Mouse (Mus musculus): ENCODE data around the gene Dennd1c. TPM values are rescaled to one million over a fixed set of nuclear protein-coding genes. Genes with fewer than 3 reads are reported as not detected.

The Dennd1c gene
- polyA plus RNA-seq, 1 experiment from 2014 or later, result 3.4 TPM

GRCm38 (mm10) chr17:57095855-57096622 lies 17.7 kb upstream of the Dennd1c start:
- 1% methylated on average over 18 of the region's 19 CpGs for WGBS
- Histone ChIP-seq H3K4me2 (peak overlapping the region; percentile 51), H3K9ac (no peak overlapping the region), H3K36me3 (ENCODE audit: insufficient read depth) (no peaks in the 10 kb centered on the region), H3K27me3 (ENCODE audit: insufficient read depth, low read length) (no peaks in the 10 kb centered on the region), H3K4me3 (ENCODE audit: low read depth, low read length) (peak overlapping the region; percentile 3; the same call in 1 of the 2 replicates), H3K27ac (ENCODE audit: low read depth) (no peak overlapping the region), H3K9me3 (ENCODE audit: low read depth, low read length) (no peaks in the 10 kb centered on the region), H3K4me1 (ENCODE audit: insufficient read depth) (no peaks in the 10 kb centered on the region; the same call in 1 of the 2 replicates)
- no peak for TF ChIP-seq CTCF (IDR thresholded peaks at IDR 0.05; ENCODE audit: low read depth)
- DNase-seq (peak; percentile 80), ATAC-seq (ENCODE audit: insufficient read depth) (peak; percentile 84)

- DNase-seq (no peak), ATAC-seq (ENCODE audit: insufficient read depth) (no peak)
- Histone ChIP-seq H3K27me3 (ENCODE audit: insufficient read depth, low read length) (no peaks in the 10 kb centered on the region), H3K4me2 (no peak overlapping the region), H3K9me3 (ENCODE audit: low read depth, low read length) (no peaks in the 10 kb centered on the region), H3K4me1 (ENCODE audit: insufficient read depth) (no peaks in the 10 kb centered on the region; the same call in 1 of the 2 replicates), H3K9ac (no peak overlapping the region), H3K36me3 (ENCODE audit: insufficient read depth) (no peaks in the 10 kb centered on the region), H3K4me3 (ENCODE audit: low read depth, low read length) (no peak overlapping the region), H3K27ac (ENCODE audit: low read depth) (no peak overlapping the region)
- 82% methylated on average over 3 of the region's 3 CpGs for WGBS
- TF ChIP-seq CTCF (IDR thresholded peaks at IDR 0.05; ENCODE audit: low read depth), result no peak
Observed at GRCm38 (mm10) chr17:57094222-57094621, 15.9 kb upstream of the Dennd1c start.

- Histone ChIP-seq H3K36me3 (ENCODE audit: insufficient read depth) (no peaks in the 10 kb centered on the region), H3K27me3 (ENCODE audit: insufficient read depth, low read length) (peaks cover 6% of the 10 kb centered on the region; the same call in 1 of the 2 replicates), H3K4me3 (ENCODE audit: low read depth, low read length) (peak within 1 kb of the TSS; percentile 31), H3K4me1 (ENCODE audit: insufficient read depth) (no peaks in the 10 kb centered on the region), H3K27ac (ENCODE audit: low read depth) (no peak within 1 kb of the TSS), H3K9ac (peak within 1 kb of the TSS; percentile 13; the same call in 1 of the 2 replicates), H3K9me3 (ENCODE audit: low read depth, low read length) (no peaks in the 10 kb centered on the region), H3K4me2 (peak within 1 kb of the TSS; percentile 61)
- DNase-seq (peak; percentile 57), ATAC-seq (ENCODE audit: insufficient read depth) (peak; percentile 74)
- TF ChIP-seq CTCF (IDR thresholded peaks at IDR 0.05; ENCODE audit: low read depth), result peak; percentile 8; the same call in 1 of the 2 replicates
- under 1% methylated on average over 31 of the region's 31 CpGs for WGBS
Observed at GRCm38 (mm10) chr17:57087049-57087832, 8.9 kb upstream of the Dennd1c start, which contains the start of gene Tubb4a. Gene Tubb4a (minus strand): TSS chr17:57087782.

- no peak for DNase-seq
- no peak for ATAC-seq (ENCODE audit: insufficient read depth)
- 80% methylated on average over 11 of the region's 11 CpGs for WGBS
- Histone ChIP-seq H3K4me1 (ENCODE audit: insufficient read depth) (no peaks in the 10 kb centered on the region), H3K27me3 (ENCODE audit: insufficient read depth, low read length) (peaks cover 6% of the 10 kb centered on the region; the same call in 1 of the 2 replicates), H3K4me2 (no peak overlapping the region), H3K36me3 (ENCODE audit: insufficient read depth) (no peaks in the 10 kb centered on the region), H3K9ac (no peak overlapping the region), H3K9me3 (ENCODE audit: low read depth, low read length) (no peaks in the 10 kb centered on the region), H3K4me3 (ENCODE audit: low read depth, low read length) (no peak overlapping the region), H3K27ac (ENCODE audit: low read depth) (no peak overlapping the region)
- TF ChIP-seq CTCF (IDR thresholded peaks at IDR 0.05; ENCODE audit: low read depth), result no peak
Observed at GRCm38 (mm10) chr17:57085970-57086757, 7.8 kb upstream of the Dennd1c start.

- ATAC-seq (ENCODE audit: insufficient read depth) (no peak), DNase-seq (no peak)
- no peak overlapping the region for H3K9ac ChIP-seq
- peaks cover 2% of the 10 kb centered on the region; the same call in 1 of the 2 replicates for H3K27me3 ChIP-seq (ENCODE audit: insufficient read depth, low read length)
- no peak overlapping the region for H3K27ac ChIP-seq (ENCODE audit: low read depth)
- H3K9me3 ChIP-seq (ENCODE audit: low read depth, low read length), result no peaks in the 10 kb centered on the region
- no peaks in the 10 kb centered on the region for H3K36me3 ChIP-seq (ENCODE audit: insufficient read depth)
- H3K4me1 ChIP-seq (ENCODE audit: insufficient read depth), result no peaks in the 10 kb centered on the region
- no peak for TF ChIP-seq CTCF (IDR thresholded peaks at IDR 0.05; ENCODE audit: low read depth)
- 77% methylated on average over 5 of the region's 5 CpGs for WGBS
- no peak overlapping the region for H3K4me2 ChIP-seq
- no peak overlapping the region for H3K4me3 ChIP-seq (ENCODE audit: low read depth, low read length)
Observed at GRCm38 (mm10) chr17:57082481-57082880, 4.2 kb upstream of the Dennd1c start.

- no peaks in the 10 kb centered on the region for H3K27me3 ChIP-seq (ENCODE audit: insufficient read depth, low read length)
- WGBS, result 93% methylated on average over 31 of the region's 31 CpGs
- ATAC-seq (ENCODE audit: insufficient read depth) (no peak), DNase-seq (no peak)
- no peak for TF ChIP-seq CTCF (IDR thresholded peaks at IDR 0.05; ENCODE audit: low read depth)
- no peak overlapping the region for H3K9ac ChIP-seq
- H3K36me3 ChIP-seq (ENCODE audit: insufficient read depth), result no peaks in the 10 kb centered on the region
- no peaks in the 10 kb centered on the region for H3K9me3 ChIP-seq (ENCODE audit: low read depth, low read length)
- no peaks in the 10 kb centered on the region for H3K4me1 ChIP-seq (ENCODE audit: insufficient read depth)
- H3K27ac ChIP-seq (ENCODE audit: low read depth), result no peak overlapping the region
- H3K4me2 ChIP-seq, result no peak overlapping the region
- no peak overlapping the region for H3K4me3 ChIP-seq (ENCODE audit: low read depth, low read length)
Observed at GRCm38 (mm10) chr17:57081234-57081842, 3.0 kb upstream of the Dennd1c start.

All from lung, embryonic 14.5 days (tissue).